Mouse (Mus musculus): Measurements from ENCODE around the gene Sez6l2. TPM values are rescaled to one million over a fixed set of nuclear protein-coding genes. Genes with fewer than 3 reads are reported as not detected.

Gene Sez6l2
- polyA plus RNA-seq, 1 experiment from 2014 or later, result 0.15 TPM

GRCm38 (mm10) chr7:127020031-127020430 is 69.7 kb downstream of the Sez6l2 start:
- H3K4me2 ChIP-seq (ENCODE audit: low read depth, low read length), result no peak overlapping the region
- H3K4me1 ChIP-seq (ENCODE audit: control insufficient read depth, low read depth, low read length), result peaks cover 62% of the 10 kb centered on the region
- no peaks in the 10 kb centered on the region for H3K27me3 ChIP-seq (ENCODE audit: control insufficient read depth, insufficient read depth, low read depth, low read length)
- no peaks in the 10 kb centered on the region for H3K9me3 ChIP-seq (replicated peaks; ENCODE audit: control insufficient read depth, low read length)
- WGBS (ENCODE audit: insufficient replicate concordance), result 76% methylated on average over 3 of the region's 3 CpGs
- H3K27ac ChIP-seq (ENCODE audit: low read length), result no peak overlapping the region
- peaks cover 22% of the 10 kb centered on the region for H3K36me3 ChIP-seq (ENCODE audit: control insufficient read depth, insufficient read depth)
- no peak overlapping the region for H3K9ac ChIP-seq (ENCODE audit: low read depth, low read length)
- ATAC-seq (ENCODE audit: low read depth), result no peak
- H3K4me3 ChIP-seq (ENCODE audit: low read depth, low read length), result no peak overlapping the region

Other genes with a start within 250 kb of the Sez6l2 start
- 98.9 and 105 TPM in 2 replicates for gene Coro1a, start 242.8 kb upstream of the Sez6l2 start, polyA plus RNA-seq (2015; fragmentation: Nextera tagmentation; extraction: Ambion mirVana)
- 19.6 and 22.3 TPM in 2 replicates for gene Mapk3, start 191.0 kb upstream of the Sez6l2 start, polyA plus RNA-seq (2015; fragmentation: Nextera tagmentation; extraction: Ambion mirVana)
- gene Gdpd3, start 184.2 kb upstream of the Sez6l2 start, polyA plus RNA-seq (2015; fragmentation: Nextera tagmentation; extraction: Ambion mirVana), result 0.36 and 0.55 TPM in 2 replicates
- 102 and 119 TPM in 2 replicates for gene Ypel3, start 173.6 kb upstream of the Sez6l2 start, polyA plus RNA-seq (2015; fragmentation: Nextera tagmentation; extraction: Ambion mirVana)
- gene Tbx6, start 169.1 kb upstream of the Sez6l2 start, polyA plus RNA-seq (2015; fragmentation: Nextera tagmentation; extraction: Ambion mirVana), result 0.90 and 1.3 TPM in 2 replicates
- 82.2 and 91.1 TPM in 2 replicates for gene Ppp4c, start 158.1 kb upstream of the Sez6l2 start, polyA plus RNA-seq (2015; fragmentation: Nextera tagmentation; extraction: Ambion mirVana)
- not detected in 2 replicates for gene Fam57b, start 152.9 kb upstream of the Sez6l2 start, polyA plus RNA-seq (2015; fragmentation: Nextera tagmentation; extraction: Ambion mirVana)
- gene 4930451I11Rik, start 118.9 kb upstream of the Sez6l2 start, polyA plus RNA-seq (2015; fragmentation: Nextera tagmentation; extraction: Ambion mirVana), result not detected in 2 replicates
- gene Doc2a, start 103.1 kb upstream of the Sez6l2 start, polyA plus RNA-seq (2015; fragmentation: Nextera tagmentation; extraction: Ambion mirVana), result not detected in 2 replicates
- gene Hirip3, start 88.6 kb upstream of the Sez6l2 start, polyA plus RNA-seq (2015; fragmentation: Nextera tagmentation; extraction: Ambion mirVana), result 10.0 and 10.8 TPM in 2 replicates
- 25.7 and 26.6 TPM in 2 replicates for gene Ino80e, start 88.2 kb upstream of the Sez6l2 start, polyA plus RNA-seq (2015; fragmentation: Nextera tagmentation; extraction: Ambion mirVana)
- 11.7 and 13.2 TPM in 2 replicates for gene Taok2, start 65.9 kb upstream of the Sez6l2 start, polyA plus RNA-seq (2015; fragmentation: Nextera tagmentation; extraction: Ambion mirVana)
- gene Tmem219, start 27.6 kb upstream of the Sez6l2 start, polyA plus RNA-seq (2015; fragmentation: Nextera tagmentation; extraction: Ambion mirVana), result 18.7 and 20.0 TPM in 2 replicates
- gene Kctd13, start 21.7 kb upstream of the Sez6l2 start, polyA plus RNA-seq (2015; fragmentation: Nextera tagmentation; extraction: Ambion mirVana), result 3.2 and 3.8 TPM in 2 replicates
- not detected in 2 replicates for gene Asphd1, start 981 bp upstream of the Sez6l2 start, polyA plus RNA-seq (2015; fragmentation: Nextera tagmentation; extraction: Ambion mirVana)
- gene Cdipt, start 25.4 kb downstream of the Sez6l2 start, polyA plus RNA-seq (2015; fragmentation: Nextera tagmentation; extraction: Ambion mirVana), result 39.5 and 42.6 TPM in 2 replicates
- gene Cdiptos, start 25.5 kb downstream of the Sez6l2 start, polyA plus RNA-seq (2015; fragmentation: Nextera tagmentation; extraction: Ambion mirVana), result 0.30 and 0.74 TPM in 2 replicates
- 7.7 and 8.9 TPM in 2 replicates for gene Mvp, start 64.1 kb downstream of the Sez6l2 start, polyA plus RNA-seq (2015; fragmentation: Nextera tagmentation; extraction: Ambion mirVana)
- gene Pagr1b, start 65.9 kb downstream of the Sez6l2 start, polyA plus RNA-seq (2015; fragmentation: Nextera tagmentation; extraction: Ambion mirVana), result not detected in 2 replicates
- 17.2 and 24.3 TPM in 2 replicates for gene Pagr1a, start 66.8 kb downstream of the Sez6l2 start, polyA plus RNA-seq (2015; fragmentation: Nextera tagmentation; extraction: Ambion mirVana)
- gene Gm42742, start 70.5 kb downstream of the Sez6l2 start, polyA plus RNA-seq (2015; fragmentation: Nextera tagmentation; extraction: Ambion mirVana), result 10.7 and 17.7 TPM in 2 replicates
- gene Prrt2, start 70.6 kb downstream of the Sez6l2 start, polyA plus RNA-seq (2015; fragmentation: Nextera tagmentation; extraction: Ambion mirVana), result 0.24 and 0.67 TPM in 2 replicates
- gene Maz, start 76.5 kb downstream of the Sez6l2 start, polyA plus RNA-seq (2015; fragmentation: Nextera tagmentation; extraction: Ambion mirVana), result 19.5 and 20.9 TPM in 2 replicates
- gene Kif22, start 91.9 kb downstream of the Sez6l2 start, polyA plus RNA-seq (2015; fragmentation: Nextera tagmentation; extraction: Ambion mirVana), result 102 and 103 TPM in 2 replicates
- 0.58 TPM in 1 of 2 replicates, not detected in the other for gene Zg16, start 136.8 kb downstream of the Sez6l2 start, polyA plus RNA-seq (2015; fragmentation: Nextera tagmentation; extraction: Ambion mirVana)
- gene AI467606, start 140.8 kb downstream of the Sez6l2 start, polyA plus RNA-seq (2015; fragmentation: Nextera tagmentation; extraction: Ambion mirVana), result 8.1 and 8.7 TPM in 2 replicates
- 74.1 and 76.6 TPM in 2 replicates for gene Qprt, start 171.7 kb downstream of the Sez6l2 start, polyA plus RNA-seq (2015; fragmentation: Nextera tagmentation; extraction: Ambion mirVana)
- gene Spn, start 187.3 kb downstream of the Sez6l2 start, polyA plus RNA-seq (2015; fragmentation: Nextera tagmentation; extraction: Ambion mirVana), result 5.5 and 6.3 TPM in 2 replicates
- 17.4 and 18.1 TPM in 2 replicates for gene Cd2bp2, start 245.5 kb downstream of the Sez6l2 start, polyA plus RNA-seq (2015; fragmentation: Nextera tagmentation; extraction: Ambion mirVana)

Data from liver, embryonic 16.5 days (tissue).